Mouse (Mus musculus): ENCODE measurements around the gene Sytl3. TPM values are rescaled to one million over a fixed set of nuclear protein-coding genes. Genes with fewer than 3 reads are reported as not detected.

The Sytl3 gene
- polyA plus RNA-seq, 1 experiment from 2014 or later, result 0.90 TPM

DNA sequence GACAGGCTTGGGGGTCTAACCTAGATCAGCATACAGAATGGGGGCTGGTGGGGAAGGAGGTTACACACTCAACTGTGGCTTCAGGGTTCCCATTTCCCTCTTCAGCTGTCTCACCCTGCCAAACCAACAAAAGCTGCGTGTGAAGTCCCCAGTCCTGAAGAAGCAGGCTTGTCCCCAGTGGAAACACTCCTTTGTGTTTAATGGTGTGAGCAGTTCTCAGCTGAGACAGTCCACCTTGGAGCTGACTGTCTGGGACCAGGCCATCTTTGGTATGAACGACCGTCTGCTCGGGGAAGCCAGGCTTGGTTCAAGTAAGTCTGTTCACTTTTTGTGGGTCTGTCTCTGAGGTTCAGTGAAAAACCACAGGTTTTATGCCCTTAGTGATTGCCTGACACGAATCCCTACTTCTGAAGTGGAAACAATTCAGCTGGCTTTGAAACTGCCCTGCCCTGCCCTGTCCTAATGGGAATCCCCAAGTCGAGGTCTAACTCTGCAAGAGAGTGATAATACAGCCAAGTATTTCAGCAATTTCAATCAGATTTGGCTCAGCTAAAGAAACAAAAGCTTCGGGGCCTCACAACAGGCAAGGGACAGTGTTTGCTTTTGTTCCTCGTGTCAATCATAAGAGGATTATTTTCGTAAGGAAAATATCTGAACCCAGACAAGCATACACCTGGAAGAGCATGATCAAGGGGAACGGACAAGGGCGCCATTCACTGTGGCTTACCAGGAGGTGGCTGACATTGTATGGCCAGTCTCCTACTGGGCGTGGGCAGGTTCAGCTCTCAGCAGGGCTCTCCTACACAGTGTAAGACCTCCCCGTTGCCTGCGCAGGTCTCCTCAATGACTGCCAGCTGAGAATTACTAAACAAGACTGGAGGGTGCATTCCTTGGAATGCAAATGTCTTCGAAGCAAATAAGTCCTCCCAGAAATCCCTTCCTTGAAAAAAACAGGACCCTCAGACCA lies 77.7 kb downstream of the Sytl3 start:
- peak; percentile 58 for ATAC-seq (ENCODE audit: low read depth)
- Histone ChIP-seq H3K4me2 (ENCODE audit: low read depth, low read length) (no peak overlapping the region), H3K27me3 (ENCODE audit: control insufficient read depth, insufficient read depth, low read depth, low read length) (no peaks in the 10 kb centered on the region), H3K4me1 (replicated peaks; ENCODE audit: control insufficient read depth, insufficient read depth, low read length) (peaks cover 2% of the 10 kb centered on the region; the same call in 1 of the 2 replicates), H3K36me3 (ENCODE audit: control insufficient read depth, insufficient read depth, low read length) (peaks cover 17% of the 10 kb centered on the region), H3K27ac (ENCODE audit: low read length) (peak overlapping the region; percentile 55), H3K4me3 (ENCODE audit: low read length) (no peak overlapping the region), H3K9me3 (ENCODE audit: control insufficient read depth, low read length) (no peaks in the 10 kb centered on the region), H3K9ac (ENCODE audit: low read length) (no peak overlapping the region)
- WGBS, result 44% methylated on average over 15 of the region's 15 CpGs

DNA sequence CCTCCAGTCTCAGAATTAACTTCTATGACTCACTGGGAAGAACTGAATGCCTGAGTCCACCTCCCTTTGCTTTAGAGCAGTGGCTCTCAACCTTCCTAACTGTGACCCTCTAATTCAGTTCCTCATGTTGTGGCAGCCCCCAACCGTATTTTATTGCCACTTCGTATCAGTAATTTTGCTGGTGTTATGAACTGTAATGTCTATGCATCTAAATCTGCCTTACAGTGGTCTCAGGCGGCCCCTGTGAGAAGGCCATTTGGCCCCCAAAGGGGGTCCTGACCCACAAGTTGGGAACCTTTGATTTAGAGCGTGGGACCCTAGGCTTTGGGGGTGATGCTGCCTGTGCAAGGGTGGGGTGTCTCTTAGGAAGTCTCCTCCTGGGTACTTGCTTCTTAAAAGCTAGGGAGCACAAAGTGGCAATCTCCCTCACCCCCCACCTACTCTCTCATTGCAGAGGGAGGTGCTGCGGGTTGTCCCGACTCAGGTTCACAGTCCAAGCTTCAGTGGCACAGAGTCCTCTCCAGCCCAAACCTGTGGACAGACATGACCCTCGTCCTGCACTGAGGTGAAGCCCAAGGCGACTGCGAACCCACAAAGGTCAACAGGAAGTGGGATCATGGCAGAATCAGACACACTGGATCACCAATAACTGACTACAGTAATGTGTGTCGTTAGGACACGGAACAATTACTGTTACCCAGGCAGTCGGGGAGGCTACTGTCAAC lies 78.5 kb downstream of the Sytl3 start:
- H3K27ac ChIP-seq (ENCODE audit: low read length), result no peak overlapping the region
- H3K9me3 ChIP-seq (ENCODE audit: control insufficient read depth, low read length), result no peaks in the 10 kb centered on the region
- no peak for ATAC-seq (ENCODE audit: low read depth)
- H3K9ac ChIP-seq (ENCODE audit: low read length), result no peak overlapping the region
- H3K36me3 ChIP-seq (ENCODE audit: control insufficient read depth, insufficient read depth, low read length), result peaks cover 17% of the 10 kb centered on the region
- 79% methylated on average over 12 of the region's 12 CpGs for WGBS
- H3K27me3 ChIP-seq (ENCODE audit: control insufficient read depth, insufficient read depth, low read depth, low read length), result no peaks in the 10 kb centered on the region
- H3K4me1 ChIP-seq (replicated peaks; ENCODE audit: control insufficient read depth, insufficient read depth, low read length), result peaks cover 10% of the 10 kb centered on the region
- no peak overlapping the region for H3K4me3 ChIP-seq (ENCODE audit: low read length)
- no peak overlapping the region for H3K4me2 ChIP-seq (ENCODE audit: low read depth, low read length)

DNA sequence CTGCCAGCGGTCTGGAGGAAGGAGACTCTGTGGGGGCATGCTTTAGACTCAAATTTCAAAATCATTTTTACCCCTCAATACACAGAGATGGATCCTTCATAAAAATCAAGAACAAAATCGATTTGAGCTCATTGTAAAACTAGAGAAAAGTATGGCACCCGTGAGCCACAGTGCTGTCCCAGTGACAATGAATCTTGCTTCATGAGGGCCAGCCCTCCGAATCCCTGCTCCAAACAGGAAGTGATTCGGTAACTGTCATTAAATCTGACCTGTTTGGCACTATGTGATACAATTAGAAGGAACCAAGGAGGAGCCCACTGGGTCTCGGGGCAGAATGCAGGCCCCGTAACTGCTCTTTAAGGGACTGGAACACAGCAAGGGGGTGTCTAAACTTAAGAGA lies 79.9 kb downstream of the Sytl3 start:
- Histone ChIP-seq H3K9ac (ENCODE audit: low read length) (no peak overlapping the region), H3K27me3 (ENCODE audit: control insufficient read depth, insufficient read depth, low read depth, low read length) (no peaks in the 10 kb centered on the region), H3K4me2 (ENCODE audit: low read depth, low read length) (no peak overlapping the region), H3K4me3 (ENCODE audit: low read length) (no peak overlapping the region), H3K27ac (ENCODE audit: low read length) (no peak overlapping the region), H3K4me1 (replicated peaks; ENCODE audit: control insufficient read depth, insufficient read depth, low read length) (peaks cover 18% of the 10 kb centered on the region), H3K9me3 (ENCODE audit: control insufficient read depth, low read length) (no peaks in the 10 kb centered on the region), H3K36me3 (ENCODE audit: control insufficient read depth, insufficient read depth, low read length) (peaks cover 17% of the 10 kb centered on the region)
- WGBS, result 78% methylated on average over 7 of the region's 7 CpGs
- no peak for ATAC-seq (ENCODE audit: low read depth)

DNA sequence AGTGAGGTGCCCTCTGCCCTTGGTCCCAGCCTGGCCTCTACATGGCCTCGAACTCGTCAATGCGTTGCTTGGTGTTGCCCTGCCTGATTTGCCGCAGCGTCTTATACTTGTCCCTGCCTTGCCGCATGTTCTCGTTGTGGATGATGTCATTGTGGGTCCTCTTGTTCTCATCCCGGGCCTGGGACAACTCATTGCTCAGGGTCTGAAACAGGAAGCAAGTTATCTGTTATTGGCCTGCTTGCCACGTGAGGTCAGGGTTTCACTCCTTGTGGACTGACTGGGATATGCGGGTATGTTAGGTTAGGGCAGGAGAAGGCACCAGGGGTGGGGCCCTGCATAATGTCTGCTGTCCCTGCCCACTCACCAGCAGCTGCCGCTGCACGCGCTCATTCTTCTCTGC lies 80.4 kb downstream of the Sytl3 start:
- Histone ChIP-seq H3K9ac (ENCODE audit: low read length) (no peak overlapping the region), H3K9me3 (ENCODE audit: control insufficient read depth, low read length) (no peaks in the 10 kb centered on the region), H3K4me1 (replicated peaks; ENCODE audit: control insufficient read depth, insufficient read depth, low read length) (peaks cover 18% of the 10 kb centered on the region), H3K4me2 (ENCODE audit: low read depth, low read length) (no peak overlapping the region), H3K27me3 (ENCODE audit: control insufficient read depth, insufficient read depth, low read depth, low read length) (no peaks in the 10 kb centered on the region), H3K27ac (ENCODE audit: low read length) (no peak overlapping the region), H3K4me3 (ENCODE audit: low read length) (no peak overlapping the region), H3K36me3 (ENCODE audit: control insufficient read depth, insufficient read depth, low read length) (peaks cover 17% of the 10 kb centered on the region)
- WGBS, result 86% methylated on average over 13 of the region's 13 CpGs
- no peak for ATAC-seq (ENCODE audit: low read depth)

DNA sequence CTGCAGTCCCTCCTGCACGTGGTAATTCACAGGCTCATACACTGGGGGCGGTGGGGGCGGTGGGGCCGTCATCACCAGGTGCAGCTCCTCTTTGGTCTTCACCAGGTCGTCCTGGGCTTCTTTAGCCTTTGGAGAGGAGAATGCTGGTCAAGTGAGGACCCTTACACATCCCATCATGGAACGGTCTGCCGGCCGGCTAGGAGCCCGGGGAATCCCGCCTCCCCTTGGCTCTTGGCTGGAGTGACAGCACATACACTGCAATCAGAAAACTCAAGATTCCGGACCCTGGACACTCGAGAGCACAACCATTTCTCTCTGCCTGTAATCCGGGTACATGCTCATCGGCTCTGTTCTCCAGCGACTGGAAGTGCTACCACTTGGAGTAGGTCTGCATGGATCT lies 80.9 kb downstream of the Sytl3 start:
- peaks cover 18% of the 10 kb centered on the region for H3K4me1 ChIP-seq (replicated peaks; ENCODE audit: control insufficient read depth, insufficient read depth, low read length)
- WGBS, result 90% methylated on average over 15 of the region's 15 CpGs
- ATAC-seq (ENCODE audit: low read depth), result no peak
- H3K4me2 ChIP-seq (ENCODE audit: low read depth, low read length), result no peak overlapping the region
- H3K4me3 ChIP-seq (ENCODE audit: low read length), result no peak overlapping the region
- no peaks in the 10 kb centered on the region for H3K27me3 ChIP-seq (ENCODE audit: control insufficient read depth, insufficient read depth, low read depth, low read length)
- H3K27ac ChIP-seq (ENCODE audit: low read length), result no peak overlapping the region
- no peak overlapping the region for H3K9ac ChIP-seq (ENCODE audit: low read length)
- peaks cover 17% of the 10 kb centered on the region for H3K36me3 ChIP-seq (ENCODE audit: control insufficient read depth, insufficient read depth, low read length)
- H3K9me3 ChIP-seq (ENCODE audit: control insufficient read depth, low read length), result no peaks in the 10 kb centered on the region

DNA sequence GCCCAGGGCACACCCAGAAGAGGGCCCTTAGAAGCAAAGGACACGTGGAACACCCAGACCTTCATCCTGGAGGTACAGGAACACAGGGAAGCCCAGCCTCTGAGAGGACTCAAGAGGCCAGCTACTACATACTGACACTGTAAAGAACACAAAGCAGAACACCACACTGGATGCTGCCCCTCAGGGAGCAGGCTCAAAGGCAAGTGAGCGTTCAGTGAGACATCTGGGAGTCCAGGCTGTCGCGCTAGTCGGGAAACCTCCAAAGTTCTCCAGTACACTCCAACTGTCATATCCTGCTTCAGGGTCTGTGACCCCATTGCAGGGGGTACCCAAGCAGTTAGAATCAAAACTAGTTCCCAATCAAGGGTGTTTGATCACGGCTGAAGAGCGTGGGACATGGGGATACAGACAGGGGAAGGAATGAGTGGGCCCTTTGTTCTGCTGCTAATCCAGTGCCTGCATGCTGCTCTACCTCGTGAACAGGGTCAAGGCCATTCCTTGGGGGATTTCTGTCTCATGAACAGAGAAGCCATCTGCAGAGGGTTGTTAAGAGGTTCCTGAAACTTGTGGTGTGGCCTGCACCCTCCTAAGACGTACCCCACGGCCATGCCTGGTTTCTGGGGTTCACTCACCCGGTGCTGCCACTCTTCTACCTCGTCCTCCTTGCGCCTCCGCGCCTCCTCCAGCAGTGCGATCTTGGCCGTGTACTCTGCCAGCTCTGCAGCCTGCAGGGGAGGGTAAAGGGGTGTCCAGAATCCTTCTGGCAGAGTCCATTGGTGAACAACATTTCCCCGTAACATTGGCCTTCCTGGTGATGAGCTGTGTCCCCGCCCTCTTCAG lies 81.7 kb downstream of the Sytl3 start:
- Histone ChIP-seq H3K4me2 (ENCODE audit: low read depth, low read length) (no peak overlapping the region), H3K27ac (ENCODE audit: low read length) (no peak overlapping the region), H3K9ac (ENCODE audit: low read length) (no peak overlapping the region), H3K36me3 (ENCODE audit: control insufficient read depth, insufficient read depth, low read length) (peaks cover 17% of the 10 kb centered on the region), H3K4me1 (replicated peaks; ENCODE audit: control insufficient read depth, insufficient read depth, low read length) (peaks cover 18% of the 10 kb centered on the region), H3K4me3 (ENCODE audit: low read length) (no peak overlapping the region), H3K9me3 (ENCODE audit: control insufficient read depth, low read length) (no peaks in the 10 kb centered on the region), H3K27me3 (ENCODE audit: control insufficient read depth, insufficient read depth, low read depth, low read length) (no peaks in the 10 kb centered on the region)
- WGBS, result 90% methylated on average over 19 of the region's 19 CpGs
- ATAC-seq (ENCODE audit: low read depth), result no peak

DNA sequence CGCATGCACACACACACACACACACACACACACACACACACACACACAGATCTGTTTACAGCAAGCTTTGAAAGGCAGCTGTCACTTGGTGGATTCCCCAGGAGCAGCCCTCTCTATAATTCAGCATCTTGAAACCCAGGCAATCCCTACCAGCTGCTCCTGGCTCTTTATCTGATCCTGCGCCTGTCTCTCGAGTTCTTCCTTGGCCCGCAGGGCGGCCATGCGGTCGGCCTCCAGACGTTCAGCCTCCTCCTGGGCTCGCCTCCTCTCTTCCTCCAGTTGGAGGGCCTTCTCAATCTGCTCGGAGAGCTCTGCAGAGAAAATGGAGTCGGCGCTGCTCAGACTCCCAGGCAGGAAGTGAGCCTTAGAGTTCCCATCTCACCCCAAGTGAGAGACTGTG lies 82.4 kb downstream of the Sytl3 start:
- Histone ChIP-seq H3K36me3 (ENCODE audit: control insufficient read depth, insufficient read depth, low read length) (peaks cover 17% of the 10 kb centered on the region), H3K27ac (ENCODE audit: low read length) (no peak overlapping the region), H3K9me3 (ENCODE audit: control insufficient read depth, low read length) (no peaks in the 10 kb centered on the region), H3K4me1 (replicated peaks; ENCODE audit: control insufficient read depth, insufficient read depth, low read length) (peaks cover 18% of the 10 kb centered on the region), H3K4me3 (ENCODE audit: low read length) (no peak overlapping the region), H3K27me3 (ENCODE audit: control insufficient read depth, insufficient read depth, low read depth, low read length) (no peaks in the 10 kb centered on the region), H3K4me2 (ENCODE audit: low read depth, low read length) (no peak overlapping the region), H3K9ac (ENCODE audit: low read length) (no peak overlapping the region)
- WGBS, result 75% methylated on average over 12 of the region's 12 CpGs
- ATAC-seq (ENCODE audit: low read depth), result no peak

DNA sequence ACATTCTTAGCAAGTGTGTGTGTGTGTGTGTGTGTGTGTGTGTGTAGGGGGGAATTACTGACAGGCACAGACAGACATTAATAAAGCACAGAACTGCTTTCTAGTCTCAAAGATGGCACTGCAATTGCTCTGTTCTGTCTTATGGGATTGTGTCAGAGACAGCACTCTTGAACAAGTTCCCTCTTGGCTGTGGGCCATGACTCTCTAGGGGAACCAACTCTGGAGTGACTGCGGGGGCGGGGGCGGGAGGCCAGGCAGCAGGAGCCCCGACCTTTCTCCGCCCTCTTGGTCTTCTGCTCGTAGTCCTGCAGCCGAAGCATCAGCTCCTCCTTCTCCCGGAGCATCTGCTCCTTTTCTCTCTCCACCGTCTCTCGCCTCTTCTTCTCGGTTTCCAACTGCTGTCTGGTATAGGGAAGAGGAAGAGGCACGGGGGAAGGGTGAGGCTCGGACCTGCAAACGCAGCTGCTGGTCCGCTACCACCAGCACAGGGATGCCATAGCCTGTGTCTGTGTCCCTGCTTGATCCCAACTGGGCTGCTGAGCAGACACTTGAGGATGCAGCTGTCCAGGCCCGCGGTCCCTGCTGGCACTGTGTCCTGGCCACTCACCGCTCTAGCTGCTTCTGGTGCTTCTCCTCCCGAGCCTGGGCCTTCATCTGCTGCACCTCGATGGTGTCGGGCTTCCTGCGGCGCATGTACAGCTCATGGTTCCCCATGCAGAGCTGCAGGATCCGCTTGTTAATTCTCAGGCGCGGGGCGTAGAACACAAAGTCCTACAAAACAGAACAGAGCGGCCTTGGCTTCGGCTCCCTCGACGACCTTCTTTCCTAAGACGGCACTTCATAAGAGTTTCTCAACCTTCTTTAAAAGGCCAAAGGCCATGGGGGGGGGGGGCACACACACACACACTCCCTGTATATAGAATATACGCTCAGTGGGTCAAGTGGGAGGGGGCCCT lies 83.5 kb downstream of the Sytl3 start:
- H3K4me2 ChIP-seq (ENCODE audit: low read depth, low read length), result no peak overlapping the region
- H3K4me1 ChIP-seq (replicated peaks; ENCODE audit: control insufficient read depth, insufficient read depth, low read length), result peaks cover 18% of the 10 kb centered on the region
- WGBS, result 54% methylated on average over 33 of the region's 33 CpGs
- H3K4me3 ChIP-seq (ENCODE audit: low read length), result no peak overlapping the region
- peak; percentile 68 for ATAC-seq (ENCODE audit: low read depth)
- H3K27ac ChIP-seq (ENCODE audit: low read length), result peak overlapping the region; percentile 62
- H3K27me3 ChIP-seq (ENCODE audit: control insufficient read depth, insufficient read depth, low read depth, low read length), result no peaks in the 10 kb centered on the region
- no peaks in the 10 kb centered on the region for H3K9me3 ChIP-seq (ENCODE audit: control insufficient read depth, low read length)
- peaks cover 17% of the 10 kb centered on the region for H3K36me3 ChIP-seq (ENCODE audit: control insufficient read depth, insufficient read depth, low read length)
- no peak overlapping the region for H3K9ac ChIP-seq (ENCODE audit: low read length)

All from lung, embryonic 16.5 days (tissue).